Mouse (Mus musculus) myocyte (in vitro differentiated cells): ENCODE measurements around the gene Uqcrh.

Experiments
- CEBPB ChIP-seq: IDR thresholded peaks from 2 replicates; pipeline ENCODE4 v1.6.1; 2011; ENCODE audit warnings: mild to moderate bottlenecking, moderate library complexity; ENCODE audit not compliant: poor library complexity, insufficient read depth, severe bottlenecking
- E2F4 ChIP-seq: IDR thresholded peaks from one replicate; pipeline ENCODE4 v1.6.1; 2011; ENCODE audit warnings: mild to moderate bottlenecking, control low read depth, moderate library complexity; ENCODE audit not compliant: insufficient read depth
- MAX ChIP-seq: IDR thresholded peaks from one replicate; pipeline ENCODE4 v1.6.1; 2011; ENCODE audit warnings: low read depth, mild to moderate bottlenecking, control low read depth
- MYOD1 ChIP-seq, 3 experiments: IDR thresholded peaks; one replicate each; pipeline ENCODE4 v1.6.1; 2011; ENCODE audit warnings: control low read depth in 2 of 3, low read depth in 2 of 3, mild to moderate bottlenecking in 2 of 3, moderate library complexity in 1 of 3; ENCODE audit not compliant: insufficient read length in 2 of 3, control insufficient read depth in 1 of 3
- MYOG ChIP-seq, 3 experiments: IDR thresholded peaks; one replicate each; pipeline ENCODE4 v1.6.1; 2011; ENCODE audit warnings: control low read depth in 2 of 3, low read depth in 2 of 3, mild to moderate bottlenecking in 2 of 3; ENCODE audit not compliant: insufficient read length in 2 of 3, control insufficient read depth in 1 of 3, insufficient read depth in 1 of 3
- POLR2A ChIP-seq: IDR thresholded peaks from one replicate; pipeline ENCODE4 v1.6.1; 2011; ENCODE audit warnings: low read depth, mild to moderate bottlenecking, control low read depth, moderate library complexity; ENCODE audit not compliant: insufficient read length
- POLR2AphosphoS2 ChIP-seq: IDR thresholded peaks from one replicate; pipeline ENCODE4 v1.6.1; 2011; ENCODE audit warnings: low read depth, control low read depth; ENCODE audit not compliant: insufficient read length
- SRF ChIP-seq: IDR thresholded peaks from one replicate; pipeline ENCODE4 v1.6.1; 2011; ENCODE audit warnings: low read depth; ENCODE audit not compliant: control insufficient read depth, insufficient read length
- TCF12 ChIP-seq: IDR thresholded peaks from one replicate; pipeline ENCODE4 v1.6.1; 2011; ENCODE audit warnings: mild to moderate bottlenecking, control low read depth; ENCODE audit not compliant: poor library complexity, insufficient read depth, severe bottlenecking
- TCF3 ChIP-seq: IDR thresholded peaks from one replicate; pipeline ENCODE4 v1.6.1; 2011; ENCODE audit warnings: low read depth, control low read depth; ENCODE audit not compliant: insufficient read length
- USF1 ChIP-seq: IDR thresholded peaks from one replicate; pipeline ENCODE4 v1.6.1; 2011; ENCODE audit warnings: low read depth, mild to moderate bottlenecking, control low read depth, moderate library complexity

GRCm38 (mm10) chr4:116097211-116097610 is 22.3 kb upstream of the Uqcrh start:
- TF ChIP-seq POLR2A (no peak), USF1 (no peak), SRF (no peak), MYOG (IDR thresholded peaks at IDR 0.05; ENCODE audit: control insufficient read depth in 1 of 3, insufficient read depth in 1 of 3, insufficient read length in 2 of 3, low read depth in 2 of 3) (no peak), POLR2AphosphoS2 (no peak), TCF12 (no peak), TCF3 (no peak), CEBPB (no peak), E2F4 (no peak), MAX (no peak), MYOD1 (IDR thresholded peaks at IDR 0.05; ENCODE audit: control insufficient read depth in 1 of 3, insufficient read length in 2 of 3, low read depth in 2 of 3) (no peak)
